Mouse (Mus musculus) kidney, adult 9 months (tissue): ENCODE measurements at regions not wholly inside any gene's neighbourhood (a gene's known extent, or its start where the extent isn't known, plus 50 kb on each side); places are given as distances from the start of the nearest gene placed in this dataset.

Experiments
- DNase-seq: peaks from one replicate; pipeline ENCODE4 v3.0.0; 2022

DNA sequence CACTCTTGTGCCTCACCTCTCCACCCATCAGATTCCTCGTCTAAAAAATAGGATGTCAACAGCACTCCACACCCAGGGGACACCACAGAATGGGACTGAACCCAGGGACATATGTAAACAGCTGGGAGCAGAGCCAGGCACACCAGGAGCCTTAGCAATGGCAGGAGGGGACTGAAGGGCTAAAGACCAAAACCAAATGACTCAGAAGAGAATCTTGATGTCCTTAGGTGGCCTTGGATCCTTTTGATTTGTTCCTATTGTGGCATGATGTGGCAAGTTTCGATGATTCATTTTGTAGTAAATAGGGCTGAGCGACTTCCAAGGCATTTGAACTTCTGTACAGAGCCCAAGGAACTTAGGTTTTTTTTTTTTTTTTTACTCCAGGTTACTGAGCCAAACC lies 233.4 kb downstream of the Snx10 start:
- no peak for DNase-seq

GRCm38 (mm10) chr6:51757746-51758145 lies 234.0 kb downstream of the Snx10 start:
- no peak for DNase-seq

GRCm38 (mm10) chr6:51758781-51759180 lies 235.1 kb downstream of the Snx10 start:
- DNase-seq, result no peak

DNA sequence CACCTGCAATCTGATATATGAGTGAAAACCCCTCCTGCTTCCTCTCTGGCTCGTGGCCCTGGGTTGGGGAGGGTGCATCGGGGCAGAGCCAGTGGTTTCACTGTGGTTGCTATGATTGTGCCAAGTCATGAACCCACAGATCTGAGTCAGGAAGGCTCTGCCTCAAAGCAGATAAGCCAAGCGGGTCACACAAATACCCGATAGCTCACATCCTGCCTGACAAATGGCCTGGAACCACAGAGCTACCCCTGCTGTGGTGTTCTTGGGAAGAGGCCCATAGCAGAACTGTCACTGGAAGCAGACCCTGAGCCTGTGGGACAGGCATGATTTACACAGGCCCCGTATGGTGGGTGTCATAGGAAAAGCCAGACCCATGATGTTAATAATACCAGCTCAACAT lies 236.7 kb downstream of the Snx10 start:
- peak; percentile 10 for DNase-seq

DNA sequence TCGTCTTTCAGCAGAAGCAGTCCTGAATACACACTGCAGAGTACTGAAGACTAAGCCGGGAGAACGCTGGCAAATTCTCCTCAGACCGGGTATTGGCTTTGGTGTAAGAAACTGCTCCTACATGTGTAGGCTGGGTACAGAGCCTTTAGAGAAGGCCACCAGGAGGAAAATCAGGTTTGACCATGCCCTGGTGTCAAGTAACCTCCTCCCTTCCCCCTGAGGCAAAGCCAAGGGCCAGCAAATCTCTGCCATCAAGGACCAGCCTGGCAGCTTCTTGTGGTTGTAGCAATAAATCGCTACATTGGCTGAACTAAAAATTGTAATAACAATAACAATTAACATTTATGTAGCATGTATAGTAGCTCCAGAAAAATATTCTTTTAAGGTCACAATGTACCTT lies 237.8 kb downstream of the Snx10 start:
- no peak for DNase-seq

DNA sequence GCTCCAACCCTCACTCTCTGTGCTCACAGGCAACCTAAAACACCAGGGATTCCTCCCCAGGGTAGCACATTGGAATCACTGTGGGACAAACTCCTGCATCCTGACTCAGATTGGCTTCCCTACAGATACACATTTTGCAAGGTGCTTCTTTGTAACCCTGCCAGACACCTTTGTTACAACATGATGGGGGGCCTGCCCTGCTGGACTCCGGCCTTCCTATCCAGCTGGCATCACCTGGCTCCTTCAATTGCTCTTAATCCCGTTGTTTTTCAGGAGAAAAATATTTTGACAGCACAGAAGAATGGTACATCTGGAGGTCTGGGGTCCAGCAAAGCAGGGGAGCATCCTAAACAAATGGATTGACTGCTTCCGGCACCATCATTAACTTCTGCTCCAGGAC lies 242.8 kb downstream of the Snx10 start:
- no peak for DNase-seq

GRCm38 (mm10) chr6:51767582-51768341 lies 244.1 kb downstream of the Snx10 start:
- DNase-seq, result peak; percentile 17

- DNase-seq, result no peak
These were observed 241.3 kb downstream of the Skap2 start for GRCm38 (mm10) chr6:51771001-51771400.

DNA sequence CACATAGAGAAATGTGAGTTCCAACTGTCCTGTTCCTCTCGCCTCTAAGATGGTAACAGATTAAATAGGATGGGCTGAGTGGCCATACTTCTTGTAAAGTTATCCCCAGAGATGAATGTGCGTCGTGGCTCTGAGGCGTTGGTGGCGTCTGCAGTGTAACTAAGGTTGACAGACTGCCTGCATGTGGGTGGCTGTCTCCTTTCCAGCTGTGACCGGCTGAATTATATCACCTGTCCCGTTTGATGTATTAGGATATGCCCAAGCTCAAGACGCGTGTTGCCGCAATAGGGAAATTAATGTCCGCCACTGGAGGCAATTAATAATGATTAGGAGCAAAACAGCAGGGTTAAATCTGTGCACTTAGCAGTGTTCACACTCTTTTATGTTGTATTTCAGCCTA lies 240.9 kb downstream of the Skap2 start:
- no peak for DNase-seq

DNA sequence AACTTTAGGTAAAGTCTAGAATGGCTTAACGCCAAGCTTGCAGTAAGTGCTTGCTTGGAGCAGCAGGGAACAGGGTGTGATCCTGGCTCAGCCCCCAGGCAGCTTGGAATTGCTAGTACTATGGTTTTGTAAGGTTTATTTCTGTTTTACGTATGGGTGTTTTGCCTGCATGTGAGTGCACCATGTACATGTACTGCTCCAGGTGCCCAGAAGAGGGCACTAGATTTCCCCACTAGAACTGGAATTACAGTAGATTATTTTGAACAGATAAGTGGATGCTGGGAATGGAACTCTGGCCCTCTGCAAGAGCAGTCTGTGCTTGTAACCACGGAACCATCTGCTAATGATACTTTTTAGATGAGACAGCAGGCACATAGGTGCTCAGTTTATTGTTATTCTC lies 237.6 kb downstream of the Skap2 start:
- no peak for DNase-seq

GRCm38 (mm10) chr6:51785615-51786014 lies 226.7 kb downstream of the Skap2 start:
- no peak for DNase-seq

DNA sequence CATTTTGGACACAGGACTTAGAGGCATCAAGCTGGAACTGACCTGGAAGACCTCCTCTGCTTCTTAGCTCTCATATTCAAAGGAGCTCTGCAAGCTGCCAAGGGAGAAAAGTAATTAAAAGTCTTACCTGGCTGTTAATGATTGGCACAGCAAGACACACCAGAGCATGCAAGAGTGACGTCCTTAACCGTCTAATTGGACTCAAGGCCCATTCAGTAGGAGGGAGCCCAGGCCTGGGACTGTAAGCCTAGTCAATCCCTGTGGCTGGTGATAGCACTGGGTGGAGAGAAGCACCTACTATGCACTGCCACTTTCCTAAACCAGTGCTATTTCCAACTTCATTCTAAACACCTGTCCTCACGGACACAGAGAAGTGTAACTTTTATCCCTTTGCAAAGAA lies 225.5 kb downstream of the Skap2 start:
- peak; percentile 57 for DNase-seq

DNA sequence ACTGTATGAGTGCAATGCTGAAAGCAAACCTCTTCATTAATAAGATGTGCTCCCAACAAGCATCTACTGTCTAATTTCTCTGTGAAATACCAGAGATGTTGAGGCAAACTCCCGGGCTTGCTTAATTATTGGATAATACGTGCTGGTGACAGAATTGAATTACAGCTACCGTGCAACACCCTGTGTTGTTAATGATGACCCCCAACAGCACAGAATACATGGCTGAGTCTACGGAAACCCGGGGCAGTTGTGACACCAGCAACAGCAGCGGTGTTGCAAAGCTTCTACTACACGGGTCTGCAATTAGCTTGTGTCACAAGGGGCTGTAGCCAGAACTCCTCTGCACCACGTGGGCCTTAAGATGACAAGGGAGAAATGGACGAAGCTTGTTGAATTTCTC lies 224.2 kb downstream of the Skap2 start:
- DNase-seq, result no peak

- DNase-seq, result no peak
These were observed 222.1 kb downstream of the Skap2 start for GRCm38 (mm10) chr6:51790293-51790692.

GRCm38 (mm10) chr6:51790693-51791092 lies 221.7 kb downstream of the Skap2 start:
- no peak for DNase-seq

GRCm38 (mm10) chr6:51795300-51795699 lies 217.0 kb downstream of the Skap2 start:
- peak; percentile 52 for DNase-seq

DNA sequence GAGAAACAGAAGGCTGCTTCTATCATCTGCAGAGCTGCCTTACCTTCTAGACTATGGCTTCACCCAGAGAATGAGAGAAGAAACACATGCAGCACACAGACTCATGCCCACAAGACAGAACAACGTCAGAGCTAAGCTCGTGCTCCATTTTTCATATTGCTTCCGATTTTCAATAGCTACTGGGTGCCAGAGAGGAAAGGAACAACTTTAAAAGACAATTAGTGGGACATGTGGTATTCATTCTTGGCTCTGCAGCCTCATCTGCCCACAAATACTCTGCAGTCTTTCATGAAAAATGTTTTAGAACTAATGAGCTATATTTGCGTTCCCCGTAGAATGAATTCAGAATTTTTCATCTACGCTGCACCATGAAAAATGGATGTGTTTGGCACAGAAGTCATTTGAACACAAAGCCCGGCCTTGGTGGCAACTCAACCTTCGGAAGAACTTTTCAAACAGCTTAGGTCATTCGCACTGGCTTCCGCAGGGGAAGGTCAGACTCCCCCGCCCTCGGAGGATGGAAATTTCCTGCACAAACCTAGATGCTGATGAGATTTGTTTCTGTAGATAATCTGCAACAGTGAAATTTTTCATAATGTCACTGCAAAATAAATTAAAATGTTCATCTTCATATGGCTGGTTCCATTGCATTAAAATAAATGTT lies 213.6 kb downstream of the Skap2 start:
- DNase-seq, result no peak

- DNase-seq, result peak; percentile 40
These were observed 206.7 kb downstream of the Skap2 start for GRCm38 (mm10) chr6:51805656-51806055.
